Mouse (Mus musculus) testis, postnatal 10 days (tissue): ENCODE data around the gene Bach2.

Experiments
- DNase-seq: peaks from one replicate; pipeline ENCODE4 v3.0.0; 2021; ENCODE audit warnings: low spot score

Gene Bach2

GRCm38 (mm10) chr4:32530921-32531846, 292.6 kb downstream of the Bach2 start:
- no peak for DNase-seq

DNA sequence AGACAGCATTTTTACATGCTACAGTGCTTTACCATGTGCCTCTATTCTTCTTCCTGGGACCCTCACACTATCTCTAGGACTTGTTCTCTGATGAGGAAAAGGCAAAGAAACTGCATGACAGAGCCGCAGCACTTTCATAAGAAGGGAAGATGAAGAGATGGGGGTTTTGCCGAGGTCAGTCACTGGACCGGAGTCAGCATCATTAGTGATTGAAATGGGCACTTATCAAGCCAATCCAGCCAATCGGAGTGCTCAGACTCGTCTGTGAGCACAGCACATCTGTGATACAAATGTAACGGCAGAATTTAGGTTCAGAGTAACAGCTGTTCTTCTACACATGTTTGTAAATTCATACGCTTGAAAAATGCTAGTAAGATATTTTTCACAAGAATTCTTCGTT, 293.5 kb downstream of the Bach2 start:
- no peak for DNase-seq

- DNase-seq: no peak
Measured at GRCm38 (mm10) chr4:32533735-32534134, 295.1 kb downstream of the Bach2 start.

- no peak for DNase-seq
Measured at GRCm38 (mm10) chr4:32535626-32536025, 297.0 kb downstream of the Bach2 start.

DNA sequence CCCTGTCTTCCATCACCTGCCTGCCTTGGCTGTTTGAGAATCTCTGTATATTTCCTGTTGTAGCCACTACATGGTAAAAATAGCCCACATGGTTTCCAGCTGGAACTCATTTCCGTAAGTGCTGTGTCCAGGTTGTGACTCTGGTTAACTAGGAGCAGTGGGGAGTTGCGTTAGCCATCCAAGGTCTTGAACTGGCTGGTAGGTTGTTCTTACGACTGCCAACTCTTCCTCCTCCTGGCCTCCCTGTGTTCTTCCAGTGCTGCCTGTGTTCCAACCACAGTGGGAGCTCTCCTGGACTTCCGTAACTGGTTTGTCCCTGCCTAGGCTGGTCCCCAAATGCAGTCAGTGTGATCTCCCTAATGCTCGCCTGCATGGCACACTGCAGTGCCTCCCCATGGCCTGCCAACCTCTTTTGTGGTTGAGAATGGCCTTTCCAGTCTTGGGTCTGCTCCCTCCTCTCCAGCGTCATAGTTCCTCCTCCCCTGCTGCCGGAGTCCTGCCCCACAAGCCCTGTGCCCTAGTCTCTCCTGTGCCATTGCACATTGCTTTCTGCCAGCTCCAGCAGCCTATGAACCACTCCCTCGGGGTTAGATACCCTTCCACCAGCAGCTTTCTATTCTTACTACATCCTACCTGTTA, 298.4 kb downstream of the Bach2 start:
- no peak for DNase-seq

DNA sequence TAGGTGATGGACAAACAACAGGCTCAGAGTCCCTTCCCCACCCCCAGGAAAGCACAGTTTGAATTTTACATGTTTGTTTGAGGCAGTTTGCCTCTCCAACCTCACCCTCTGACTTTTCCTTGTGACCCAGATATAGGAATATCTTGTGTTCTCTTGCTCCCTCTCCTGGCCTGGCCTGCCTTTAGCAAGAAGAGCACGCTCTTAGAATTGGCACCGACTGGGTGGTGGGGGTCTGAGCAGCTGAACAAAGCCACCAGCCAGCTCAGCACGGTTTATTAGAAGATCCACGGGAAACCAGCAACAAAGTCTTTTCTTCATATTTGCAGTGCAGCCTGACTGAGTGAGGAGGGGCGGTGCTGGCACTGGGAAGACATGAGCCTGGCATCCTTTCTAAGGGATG, 299.5 kb downstream of the Bach2 start:
- peak; percentile 82 for DNase-seq

DNA sequence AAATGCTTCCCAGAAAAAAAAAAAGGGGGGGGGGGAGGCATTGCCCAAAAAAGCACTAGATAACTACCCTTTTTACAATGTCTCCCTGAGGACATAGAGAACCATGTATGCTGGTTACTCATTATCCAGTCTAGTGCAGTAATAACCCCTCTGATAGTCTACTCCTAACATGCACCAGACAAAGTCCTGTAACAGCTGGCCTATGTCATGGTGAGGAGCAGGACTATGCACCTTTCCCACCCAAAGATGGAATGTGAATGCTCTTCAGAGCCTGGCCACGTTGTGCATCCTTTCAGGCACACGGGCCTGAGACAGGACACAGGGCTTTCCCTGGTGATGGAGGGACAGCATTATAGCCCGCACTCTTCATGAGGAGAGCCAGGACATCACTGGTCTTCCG, 299.9 kb downstream of the Bach2 start:
- DNase-seq: no peak

DNA sequence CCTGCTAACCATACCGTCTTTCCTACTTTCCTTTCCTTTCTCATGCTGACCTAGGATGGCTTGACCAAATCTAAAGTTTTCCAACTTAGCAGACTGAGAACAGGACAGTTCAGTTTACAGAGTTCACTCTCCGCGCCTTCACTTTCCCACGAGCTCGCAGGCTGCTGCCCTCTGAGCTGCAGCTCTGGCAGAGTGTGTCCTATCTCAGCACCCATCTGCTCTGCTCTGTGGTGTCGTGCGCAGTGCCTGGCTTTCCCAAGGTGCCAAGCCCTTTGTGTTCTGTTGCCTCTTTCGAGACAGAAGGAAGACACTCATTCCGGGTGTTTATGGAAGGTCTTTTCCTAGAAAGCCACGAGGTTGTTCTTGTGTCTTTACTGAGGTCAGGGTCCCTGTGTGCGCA, 300.4 kb downstream of the Bach2 start:
- DNase-seq: no peak

- DNase-seq: no peak
Measured at GRCm38 (mm10) chr4:32544821-32545545, 306.4 kb downstream of the Bach2 start.

DNA sequence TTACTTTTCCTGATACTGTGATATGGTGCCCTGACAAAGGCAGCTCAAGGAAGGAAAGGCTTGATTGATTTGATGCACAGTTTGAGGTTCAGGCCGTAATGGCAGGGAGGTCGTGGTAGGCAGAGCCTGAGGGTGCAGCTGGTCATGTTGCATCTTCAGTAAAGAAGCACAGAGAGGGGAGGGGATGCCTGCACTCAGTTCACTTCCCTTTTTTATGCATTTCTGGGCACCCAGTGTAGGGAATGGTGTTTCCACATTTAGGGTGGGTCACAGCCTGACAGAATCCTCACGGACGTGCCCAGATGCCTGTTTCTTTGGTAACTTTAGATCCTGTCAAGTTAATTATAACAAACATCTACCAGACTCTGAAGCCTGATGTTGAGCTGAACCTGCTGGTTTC, 306.9 kb downstream of the Bach2 start:
- no peak for DNase-seq

DNA sequence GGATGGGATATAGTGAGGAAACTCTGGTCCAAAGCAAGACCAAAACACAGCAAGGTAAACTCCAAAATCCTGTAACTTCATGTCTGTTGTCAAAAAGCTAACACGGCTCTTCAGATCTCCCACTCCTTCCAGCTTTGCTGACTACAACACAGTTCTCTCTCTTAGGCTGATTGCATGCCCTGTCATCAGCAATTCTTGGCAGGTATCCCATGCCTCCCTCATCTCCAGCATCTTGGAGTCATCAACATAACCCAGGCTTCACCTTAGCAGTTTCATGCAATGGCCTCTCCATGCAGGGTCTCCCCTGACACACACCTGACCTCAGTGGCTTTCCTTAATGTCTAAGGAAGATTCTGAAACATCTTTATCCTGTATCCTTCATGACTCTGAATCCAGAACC, 310.5 kb downstream of the Bach2 start:
- no peak for DNase-seq

GRCm38 (mm10) chr4:32551337-32551736, 312.7 kb downstream of the Bach2 start:
- DNase-seq: no peak

DNA sequence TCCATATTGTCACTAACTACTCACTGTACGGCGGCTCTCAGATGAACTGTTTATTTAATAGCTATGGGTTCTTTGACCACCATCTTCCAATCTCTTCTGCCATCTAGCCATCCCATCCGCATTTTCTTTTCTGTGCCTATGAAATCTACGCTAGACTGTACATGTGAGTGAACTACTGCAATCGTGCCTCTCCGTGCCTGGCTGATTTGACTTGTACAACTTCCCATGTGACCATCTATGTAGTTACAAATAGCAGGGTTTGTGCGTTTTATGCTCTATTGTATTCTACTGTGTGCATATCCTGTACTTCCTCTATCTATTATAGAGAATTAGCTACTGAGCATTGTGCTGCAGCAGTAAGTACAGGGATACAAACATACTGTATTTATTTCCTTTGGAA, 316.9 kb downstream of the Bach2 start:
- DNase-seq: no peak

DNA sequence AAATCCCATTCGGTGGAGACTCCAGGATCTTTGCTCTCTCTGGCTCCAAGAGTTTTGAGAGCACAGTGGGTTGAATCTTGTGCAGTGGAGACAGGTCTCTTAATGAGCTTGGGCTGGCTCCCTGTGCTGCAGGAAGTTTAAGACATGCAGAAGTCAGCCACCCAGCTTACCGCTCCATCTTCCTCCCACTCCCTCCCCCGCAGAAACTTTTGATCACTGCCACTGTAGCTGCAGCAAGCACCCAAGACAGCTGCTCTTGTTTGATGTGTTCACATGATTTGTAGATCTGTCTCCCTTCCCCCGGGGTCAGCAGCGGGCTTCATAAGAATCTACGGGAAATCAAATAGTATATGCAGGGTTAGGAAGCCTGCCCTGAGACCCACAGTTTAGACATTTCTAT, 321.6 kb downstream of the Bach2 start:
- DNase-seq: peak; percentile 65

DNA sequence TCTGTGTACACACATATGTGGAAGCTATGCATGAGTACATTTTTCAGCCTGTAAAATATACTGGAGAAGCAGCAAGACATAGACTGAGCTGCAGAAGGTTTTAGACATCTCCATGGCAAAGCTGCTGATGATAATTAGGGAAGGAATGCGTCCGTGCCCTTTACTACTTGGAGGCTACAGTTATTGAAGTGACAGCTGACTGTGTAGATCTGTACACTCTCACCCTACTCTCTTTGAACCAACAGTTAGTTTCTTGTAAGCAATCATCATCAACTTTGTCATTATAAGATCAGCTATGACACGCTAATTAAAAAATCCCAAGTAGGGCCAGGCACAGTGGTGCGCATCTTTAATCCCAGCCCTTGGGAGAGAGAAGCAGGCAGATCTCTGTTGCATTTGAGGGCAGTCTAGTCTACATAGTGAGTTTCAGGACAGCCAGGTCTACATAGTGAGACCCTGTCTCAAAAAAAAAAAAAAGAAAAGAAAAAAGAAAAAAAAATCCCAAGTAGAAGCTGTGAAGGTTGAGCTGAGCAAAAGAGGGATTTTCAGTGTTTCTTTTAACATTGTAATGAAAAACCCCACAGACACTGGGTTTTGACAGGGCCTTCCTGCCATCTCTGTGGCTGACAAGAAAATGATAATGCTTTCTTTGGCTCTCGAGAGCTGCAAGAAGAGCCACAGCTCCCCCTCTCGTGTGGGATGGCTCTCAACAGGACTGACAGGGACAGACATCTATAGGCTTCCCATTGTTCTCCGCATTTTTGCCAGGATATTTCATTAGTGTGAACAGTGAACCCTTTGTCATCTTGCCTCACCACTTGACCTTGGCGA, 322.3 kb downstream of the Bach2 start:
- no peak for DNase-seq

- peak; percentile 74 for DNase-seq
Measured at GRCm38 (mm10) chr4:32561555-32562095, 323.0 kb downstream of the Bach2 start.

DNA sequence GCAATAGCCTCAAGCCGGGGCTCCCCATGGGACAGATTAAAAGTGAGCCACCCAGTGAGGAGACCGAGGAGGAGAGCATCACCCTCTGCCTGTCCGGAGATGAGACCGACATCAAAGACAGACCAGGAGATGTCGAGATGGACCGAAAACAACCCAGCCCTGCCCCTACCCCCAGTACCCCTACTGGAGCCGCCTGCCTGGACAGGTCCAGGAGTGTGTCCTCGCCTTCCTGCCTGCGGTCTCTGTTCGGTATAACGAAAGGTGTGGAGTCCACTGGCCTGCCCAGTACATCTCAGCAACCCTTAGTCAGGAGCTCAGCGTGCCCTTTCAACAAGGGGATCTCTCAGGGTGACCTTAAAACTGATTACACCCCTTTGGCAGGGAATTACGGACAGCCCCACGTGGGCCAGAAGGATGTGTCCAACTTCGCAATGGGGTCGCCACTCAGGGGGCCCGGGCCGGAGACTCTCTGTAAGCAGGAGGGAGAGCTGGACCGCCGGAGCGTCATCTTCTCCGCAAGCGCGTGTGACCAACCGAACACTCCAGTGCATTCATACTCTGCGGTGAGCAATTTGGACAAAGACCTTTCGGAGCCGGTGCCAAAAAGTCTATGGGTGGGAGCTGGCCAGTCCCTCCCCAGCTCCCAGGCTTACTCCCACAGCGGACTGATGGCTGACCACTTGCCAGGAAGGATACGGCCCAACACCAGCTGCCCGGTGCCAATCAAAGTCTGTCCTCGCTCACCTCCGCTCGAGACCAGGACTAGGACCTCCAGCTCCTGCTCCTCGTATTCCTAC, 323.9 kb downstream of the Bach2 start:
- no peak for DNase-seq

- no peak for DNase-seq
Measured at GRCm38 (mm10) chr4:32564416-32564815, 325.8 kb downstream of the Bach2 start.

GRCm38 (mm10) chr4:32564918-32565317, 326.3 kb downstream of the Bach2 start:
- no peak for DNase-seq

DNA sequence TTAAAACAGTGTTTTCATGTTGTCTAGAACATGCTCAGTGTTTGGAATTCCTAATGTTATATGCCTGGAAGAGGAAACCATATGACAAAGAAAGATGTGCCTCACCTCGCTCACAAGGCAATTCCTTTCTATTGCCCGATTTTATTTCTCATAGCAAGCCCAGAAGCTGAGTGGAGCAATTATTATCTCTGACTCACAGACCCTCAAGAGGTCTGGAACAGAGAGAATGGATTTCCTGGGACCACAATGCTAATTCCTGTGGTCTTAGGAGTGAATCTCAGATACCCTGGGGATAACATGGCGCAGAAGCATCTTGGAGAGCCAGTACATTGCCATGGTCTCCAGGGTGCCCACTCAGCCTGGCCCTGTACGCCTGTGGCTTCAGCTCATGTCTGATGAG, 330.4 kb downstream of the Bach2 start:
- no peak for DNase-seq
